Mouse (Mus musculus): Measurements from ENCODE around the gene Sympk.

The Sympk gene

DNA sequence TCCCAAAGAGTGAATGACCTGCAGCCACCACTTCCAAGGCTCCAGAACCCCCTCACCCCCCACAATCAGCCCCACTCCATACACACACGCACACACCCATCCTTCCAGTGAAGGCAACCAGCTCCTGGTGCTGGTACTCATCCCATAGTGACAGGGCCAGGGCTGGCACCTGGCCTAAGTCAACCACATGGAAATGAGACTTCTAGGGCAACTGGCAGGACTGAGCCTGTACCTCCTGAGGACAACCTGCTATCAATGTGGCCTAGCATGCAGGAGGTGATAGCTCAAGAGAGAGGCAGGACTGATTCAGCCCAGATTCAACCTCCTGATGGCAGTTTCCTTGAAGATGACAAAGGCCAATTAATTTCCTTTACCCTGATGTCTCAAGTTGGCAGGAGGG lies 76.1 kb downstream of the Sympk start:
- in situ Hi-C loops (cut with MboI, MseI): no loop called here

DNA sequence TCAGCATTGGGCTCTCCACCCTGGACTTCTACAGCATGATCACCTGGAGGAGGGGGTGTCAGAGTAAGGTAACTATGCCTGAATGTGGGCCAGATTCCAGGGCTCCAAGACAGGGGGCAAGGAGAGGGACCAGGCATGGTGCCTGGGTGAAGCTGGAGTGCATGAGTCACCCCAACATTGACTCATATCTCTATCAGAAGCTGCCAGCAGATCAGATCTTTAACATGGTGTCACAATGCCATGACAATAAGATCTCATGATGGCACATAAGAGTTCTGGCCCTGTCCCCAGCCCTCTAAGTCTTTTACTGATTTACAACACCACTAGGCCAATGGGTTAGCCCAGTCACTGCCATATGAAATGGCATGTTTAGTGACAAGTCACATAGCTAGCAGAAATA lies 79.6 kb downstream of the Sympk start:
- in situ Hi-C loops (cut with MboI, MseI): no loop called here
